In the genomic region with DNA sequence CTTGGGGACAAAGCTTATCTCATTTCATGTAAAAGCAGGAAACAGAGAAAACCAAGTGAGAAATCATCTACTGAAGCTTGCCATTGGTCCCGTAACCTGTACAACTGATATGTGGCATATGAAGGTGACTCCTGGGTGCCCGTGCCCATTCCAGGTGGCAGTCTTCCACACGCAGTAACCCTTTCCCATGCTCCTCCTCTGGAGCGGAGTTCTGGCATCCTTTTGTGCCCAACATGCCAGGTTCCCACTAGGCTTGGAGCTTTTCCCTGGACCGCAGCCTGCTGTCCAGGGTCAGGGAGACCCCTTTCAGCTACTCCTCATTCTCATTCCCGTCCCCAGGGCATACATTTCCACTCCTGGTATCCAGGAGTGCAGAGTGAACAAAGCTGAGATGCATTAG, we compare ENCODE assay signal across 26 mouse cellular contexts.
DNase-seq lines count a peak whose midpoint lies in the region; ATAC-seq lines count a peak whose summit lies in the region.
"Had no signal": no experiment of that assay in that cellular context is flagged by ENCODE, and none has a peak within 500 bp of the region (broad histone marks: within the 10 kb centered on the region; RNA-seq: fewer than 3 reads in every experiment).

No protein-coding gene starts in this region.

- no peaks in the 10 kb centered on the region for H3K36me3 ChIP-seq in neural tube, embryonic 13.5 days
- H3K36me3 ChIP-seq: forebrain, embryonic 10.5 days; heart, embryonic 12.5 days; heart, embryonic 15.5 days; hindbrain, embryonic 12.5 days had no signal

- peak; percentile 85 to 92 for DNase-seq in cerebellum, postnatal 10 days
- DNase-seq in cerebellum, adult 11 months, result no peak
- DNase-seq in heart, adult 11 months, result peak; percentile 68
- no peak for DNase-seq in heart, adult 18-20 months
- DNase-seq in layer of hippocampus, postnatal 10 days (ENCODE audit: low spot score in 2 of 2), result peak; percentile 11 to 16
- DNase-seq in layer of hippocampus, adult 9-10 months (ENCODE audit: low spot score), result no peak
- no peak for DNase-seq in neural tube, embryonic 10.5 days (ENCODE audit: extremely low spot score, low spot score)
- DNase-seq: adrenal gland, adult 8-10 months; adrenal gland, postnatal 25 days; cerebellum, adult 11-12 months; cerebellum, adult 9-10 months; gastrocnemius, postnatal 10 days; gastrocnemius, postnatal 36 days; heart, postnatal 10 days; heart, postnatal 36 days had no signal

- H3K4me3 ChIP-seq in neural tube, embryonic 13.5 days, result no peak overlapping the region
- H3K4me3 ChIP-seq: forebrain, embryonic 10.5 days; forebrain, embryonic 13.5 days; heart, embryonic 12.5 days; heart, embryonic 15.5 days; hindbrain, embryonic 12.5 days had no signal

- H3K9me3 ChIP-seq in neural tube, embryonic 13.5 days, result no peaks in the 10 kb centered on the region
- H3K9me3 ChIP-seq: forebrain, embryonic 10.5 days; forebrain, embryonic 13.5 days; heart, embryonic 12.5 days; heart, embryonic 15.5 days; hindbrain, embryonic 12.5 days had no signal

- no peak overlapping the region for H3K9ac ChIP-seq in neural tube, embryonic 13.5 days
- H3K9ac ChIP-seq: forebrain, embryonic 13.5 days; heart, embryonic 12.5 days; heart, embryonic 15.5 days; hindbrain, embryonic 12.5 days had no signal

- no peaks in the 10 kb centered on the region for H3K27me3 ChIP-seq in neural tube, embryonic 13.5 days
- H3K27me3 ChIP-seq: forebrain, embryonic 13.5 days; heart, embryonic 12.5 days; heart, embryonic 15.5 days; hindbrain, embryonic 12.5 days had no signal

- no peak for ATAC-seq in neural tube, embryonic 13.5 days (ENCODE audit: low read depth)
- ATAC-seq: activated CD4-positive, CD25-positive, alpha-beta regulatory T cell, adult 4 months; forebrain, embryonic 13.5 days; forebrain, embryonic 16.5 days; hindbrain, postnatal 0 days; inflammation-experienced regulatory T-cells, adult 6 months; intestine, embryonic 16.5 days had no signal

- 84% methylated on average over 6 of the region's 6 CpGs for WGBS in neural tube, embryonic 13.5 days

- H3K4me1 ChIP-seq in neural tube, embryonic 13.5 days (replicated peaks), result no peaks in the 10 kb centered on the region
- H3K4me1 ChIP-seq: forebrain, embryonic 13.5 days; heart, embryonic 12.5 days; heart, embryonic 15.5 days; hindbrain, embryonic 12.5 days had no signal

- H3K27ac ChIP-seq in neural tube, embryonic 13.5 days (replicated peaks), result peak overlapping the region; percentile 33; the same call in 1 of the 2 replicates
- H3K27ac ChIP-seq: forebrain, embryonic 10.5 days; forebrain, embryonic 13.5 days; heart, embryonic 15.5 days; hindbrain, embryonic 12.5 days; hindbrain, postnatal 0 days had no signal

- no peak overlapping the region for H3K4me2 ChIP-seq in neural tube, embryonic 13.5 days
- H3K4me2 ChIP-seq: forebrain, embryonic 13.5 days; heart, embryonic 12.5 days; heart, embryonic 15.5 days; hindbrain, embryonic 12.5 days had no signal

Comparison
In these comparisons a context has a peak if more than half of its experiments do, and no peak if none do; other contexts are left out.
1. DNase-seq: peak in cerebellum, postnatal 10 days (2 of 2), heart, adult 11 months (single experiment) and layer of hippocampus, postnatal 10 days (2 of 2); none in cerebellum, adult 11 months (single experiment), heart, adult 18-20 months (0 of 2), layer of hippocampus, adult 9-10 months (single experiment) and neural tube, embryonic 10.5 days (single experiment).